Mouse (Mus musculus): ENCODE measurements at regions not wholly inside any gene's neighbourhood (a gene's known extent, or its start where the extent isn't known, plus 50 kb on each side); places are given as distances from the start of the nearest gene placed in this dataset.

GRCm38 (mm10) chr12:25364966-25365568 lies 268.1 kb upstream of the Id2 start:
- no peak for ATAC-seq (ENCODE audit: insufficient number of reproducible peaks, low FRiP score, low TSS enrichment)

GRCm38 (mm10) chr12:25363839-25364238 lies 266.9 kb upstream of the Id2 start:
- ATAC-seq (ENCODE audit: insufficient number of reproducible peaks, low FRiP score, low TSS enrichment): no peak

GRCm38 (mm10) chr12:25363341-25363740 lies 266.4 kb upstream of the Id2 start:
- no peak for ATAC-seq (ENCODE audit: insufficient number of reproducible peaks, low FRiP score, low TSS enrichment)

GRCm38 (mm10) chr12:25362771-25363170 lies 265.8 kb upstream of the Id2 start:
- no peak for ATAC-seq (ENCODE audit: insufficient number of reproducible peaks, low FRiP score, low TSS enrichment)

- no peak for ATAC-seq (ENCODE audit: insufficient number of reproducible peaks, low FRiP score, low TSS enrichment)
These were observed 263.8 kb upstream of the Id2 start for GRCm38 (mm10) chr12:25360726-25361125.

GRCm38 (mm10) chr12:25359931-25360330 lies 263.0 kb upstream of the Id2 start:
- no peak for ATAC-seq (ENCODE audit: insufficient number of reproducible peaks, low FRiP score, low TSS enrichment)

GRCm38 (mm10) chr12:25358846-25359525 lies 262.0 kb upstream of the Id2 start:
- ATAC-seq (ENCODE audit: insufficient number of reproducible peaks, low FRiP score, low TSS enrichment): no peak

GRCm38 (mm10) chr12:25356774-25357173 lies 259.8 kb upstream of the Id2 start:
- ATAC-seq (ENCODE audit: insufficient number of reproducible peaks, low FRiP score, low TSS enrichment): no peak

GRCm38 (mm10) chr12:25355217-25355616 lies 258.3 kb upstream of the Id2 start:
- ATAC-seq (ENCODE audit: insufficient number of reproducible peaks, low FRiP score, low TSS enrichment): no peak

GRCm38 (mm10) chr12:25353402-25353896 lies 256.5 kb upstream of the Id2 start:
- ATAC-seq (ENCODE audit: insufficient number of reproducible peaks, low FRiP score, low TSS enrichment): no peak

GRCm38 (mm10) chr12:25352160-25352559 lies 255.2 kb upstream of the Id2 start:
- no peak for ATAC-seq (ENCODE audit: insufficient number of reproducible peaks, low FRiP score, low TSS enrichment)

- no peak for ATAC-seq (ENCODE audit: insufficient number of reproducible peaks, low FRiP score, low TSS enrichment)
These were observed 247.4 kb upstream of the Id2 start for GRCm38 (mm10) chr12:25344354-25344753.

- no peak for ATAC-seq (ENCODE audit: insufficient number of reproducible peaks, low FRiP score, low TSS enrichment)
These were observed 241.8 kb upstream of the Id2 start for GRCm38 (mm10) chr12:25338771-25339170.

- ATAC-seq (ENCODE audit: insufficient number of reproducible peaks, low FRiP score, low TSS enrichment): no peak
These were observed 239.0 kb upstream of the Id2 start for GRCm38 (mm10) chr12:25335930-25336329.

- ATAC-seq (ENCODE audit: insufficient number of reproducible peaks, low FRiP score, low TSS enrichment): no peak
These were observed 238.1 kb upstream of the Id2 start for GRCm38 (mm10) chr12:25335069-25335468.

- ATAC-seq (ENCODE audit: insufficient number of reproducible peaks, low FRiP score, low TSS enrichment): no peak
These were observed 235.6 kb upstream of the Id2 start for GRCm38 (mm10) chr12:25332384-25333035.

GRCm38 (mm10) chr12:25330004-25330708 lies 233.2 kb upstream of the Id2 start:
- ATAC-seq (ENCODE audit: insufficient number of reproducible peaks, low FRiP score, low TSS enrichment): no peak

GRCm38 (mm10) chr12:25325901-25326300 lies 229.0 kb upstream of the Id2 start:
- ATAC-seq (ENCODE audit: insufficient number of reproducible peaks, low FRiP score, low TSS enrichment): no peak

GRCm38 (mm10) chr12:25323171-25323570 lies 226.2 kb upstream of the Id2 start:
- ATAC-seq (ENCODE audit: insufficient number of reproducible peaks, low FRiP score, low TSS enrichment): no peak

- no peak for ATAC-seq (ENCODE audit: insufficient number of reproducible peaks, low FRiP score, low TSS enrichment)
These were observed 223.4 kb upstream of the Id2 start for GRCm38 (mm10) chr12:25320262-25320767.

- no peak for ATAC-seq (ENCODE audit: insufficient number of reproducible peaks, low FRiP score, low TSS enrichment)
These were observed 222.9 kb upstream of the Id2 start for GRCm38 (mm10) chr12:25319846-25320245.

All from cerebellum, adult (tissue).